Mouse (Mus musculus) heart, embryonic 13.5 days (tissue): Measurements from ENCODE around the gene Alox5. TPM values are rescaled to one million over a fixed set of nuclear protein-coding genes. Genes with fewer than 3 reads are reported as not detected.
A peak's percentile ranks its signal among the peaks of the same experiment; 100 is the strongest.

Experiments
- ATAC-seq: fragments of 200-750 bp; cut with Nextera tagmentation; 2 replicates; pipeline ENCODE4 v1.8.0; 2017; ENCODE audit warnings: moderate TSS enrichment; ENCODE audit not compliant: insufficient number of reproducible peaks, low FRiP score, low TSS enrichment; ENCODE audit errors: extremely low read depth
- H3K27ac ChIP-seq: fragments of 300-500 bp; sonication (generic); replicated peaks from 2 replicates; pipeline ENCODE4 v1.5.1; 2015; ENCODE audit warnings: moderate library complexity, mild to moderate bottlenecking, inconsistent platforms
- H3K27me3 ChIP-seq: fragments of 300-500 bp; sonication (generic); replicated peaks from 2 replicates; pipeline ENCODE4 v1.6.1; 2015; ENCODE audit warnings: mild to moderate bottlenecking, inconsistent platforms
- H3K36me3 ChIP-seq: fragments of 300-500 bp; sonication (generic); 2 replicates; pipeline ENCODE4 v1.6.1; 2015; ENCODE audit warnings: mild to moderate bottlenecking, inconsistent platforms
- H3K4me1 ChIP-seq: fragments of 300-500 bp; sonication (generic); 2 replicates; pipeline ENCODE4 v1.6.1; 2015; ENCODE audit warnings: inconsistent platforms
- H3K4me2 ChIP-seq: fragments of 300-500 bp; sonication (generic); 2 replicates; pipeline ENCODE4 v1.6.1; 2015; ENCODE audit warnings: inconsistent platforms, mild to moderate bottlenecking, moderate library complexity
- H3K4me3 ChIP-seq: fragments of 300-500 bp; sonication (generic); 2 replicates; pipeline ENCODE4 v1.5.1; 2015; ENCODE audit warnings: moderate library complexity, mild to moderate bottlenecking, inconsistent platforms
- H3K9ac ChIP-seq: fragments of 300-500 bp; sonication (generic); 2 replicates; pipeline ENCODE4 v1.6.1; 2015; ENCODE audit warnings: inconsistent platforms, mild to moderate bottlenecking, moderate library complexity
- H3K9me3 ChIP-seq: fragments of 300-500 bp; sonication (generic); 2 replicates; pipeline ENCODE4 v1.6.1; 2016; ENCODE audit warnings: inconsistent platforms
- WGBS: fragments of 180-500 bp; shearing (Covaris S2); methylation state at CpG from one replicate; pipeline ENCODE4 v1.1.7; 2015; ENCODE audit warnings: mixed read lengths; 5-methylcytosine and 5-hydroxymethylcytosine counted together
- polyA plus RNA-seq: library from polyadenylated mRNA; unstranded; fragments of >200 nt; fragmentation: Nextera tagmentation; extraction: Ambion mirVana; gene quantifications from 2 replicates; pipeline ENCODE4 v1.2.1, GENCODE M21; 2015

Gene Alox5
- polyA plus RNA-seq, 1 experiment from 2014 or later = 2.9 TPM

DNA sequence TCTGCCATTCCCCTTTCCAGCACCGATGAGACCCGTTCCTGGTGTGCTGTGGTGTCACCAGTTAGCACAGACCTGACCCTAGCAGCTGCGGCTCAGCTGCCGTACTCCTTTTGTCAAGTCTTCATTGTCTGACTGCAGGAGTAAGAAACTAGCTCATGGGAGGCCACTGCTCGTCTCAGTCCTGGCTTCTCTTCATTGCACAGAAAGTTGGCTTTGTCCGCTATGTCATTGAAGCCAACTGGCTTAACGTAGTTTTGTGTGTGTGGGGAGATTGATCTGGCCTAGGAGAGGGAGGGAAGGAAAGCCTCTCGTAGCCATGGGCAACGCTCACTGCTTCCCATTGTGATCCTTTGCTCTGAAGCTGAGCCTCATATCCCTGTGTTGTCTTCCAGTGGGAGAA is 55.7 kb downstream of the Alox5 start:
- 93% methylated on average over 9 of the region's 9 CpGs for WGBS
- H3K36me3 ChIP-seq = peaks cover 58% of the 10 kb centered on the region
- no peaks in the 10 kb centered on the region for H3K9me3 ChIP-seq
- H3K4me3 ChIP-seq = no peak overlapping the region
- ATAC-seq = no peak
- no peak overlapping the region for H3K4me2 ChIP-seq
- H3K27ac ChIP-seq = no peak overlapping the region
- no peaks in the 10 kb centered on the region for H3K4me1 ChIP-seq
- H3K9ac ChIP-seq = no peak overlapping the region
- H3K27me3 ChIP-seq = no peaks in the 10 kb centered on the region

DNA sequence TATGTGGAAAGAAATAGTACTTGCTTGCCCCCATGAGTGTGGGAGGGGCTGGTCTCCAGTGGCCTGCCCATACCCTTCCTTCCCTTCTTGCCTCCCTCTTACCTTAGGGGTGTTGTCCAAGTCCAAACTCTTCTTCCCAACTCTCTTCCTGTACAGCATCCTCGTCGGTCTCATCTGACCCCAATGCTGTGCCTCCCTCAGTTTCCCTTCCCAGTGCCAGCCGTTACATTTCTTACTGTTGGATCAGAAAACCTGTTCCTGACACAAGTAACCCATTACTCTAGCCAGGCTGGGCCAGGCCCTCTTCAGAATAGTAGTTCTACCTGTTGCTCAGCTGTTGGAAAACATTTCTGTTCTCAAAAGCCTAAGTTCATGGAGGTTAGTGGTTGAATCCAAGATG is 58.6 kb downstream of the Alox5 start:
- Histone ChIP-seq H3K27me3 (no peaks in the 10 kb centered on the region), H3K9ac (no peak overlapping the region), H3K4me2 (no peak overlapping the region), H3K9me3 (no peaks in the 10 kb centered on the region), H3K4me1 (peaks cover 11% of the 10 kb centered on the region), H3K4me3 (no peak overlapping the region), H3K36me3 (peaks cover 50% of the 10 kb centered on the region), H3K27ac (no peak overlapping the region)
- WGBS = 89% methylated on average over 3 of the region's 3 CpGs
- ATAC-seq = no peak

- H3K4me1 ChIP-seq = peaks cover 11% of the 10 kb centered on the region
- no peak; the same call in 1 of the 2 replicates for ATAC-seq
- no peak overlapping the region for H3K9ac ChIP-seq
- H3K4me2 ChIP-seq = no peak overlapping the region
- no peak overlapping the region for H3K4me3 ChIP-seq
- no peaks in the 10 kb centered on the region for H3K27me3 ChIP-seq
- 93% methylated on average over 12 of the region's 12 CpGs for WGBS
- no peak overlapping the region for H3K27ac ChIP-seq
- H3K36me3 ChIP-seq = peaks cover 46% of the 10 kb centered on the region
- no peaks in the 10 kb centered on the region for H3K9me3 ChIP-seq
Observed at GRCm38 (mm10) chr6:116401746-116402423, 59.1 kb downstream of the Alox5 start.

DNA sequence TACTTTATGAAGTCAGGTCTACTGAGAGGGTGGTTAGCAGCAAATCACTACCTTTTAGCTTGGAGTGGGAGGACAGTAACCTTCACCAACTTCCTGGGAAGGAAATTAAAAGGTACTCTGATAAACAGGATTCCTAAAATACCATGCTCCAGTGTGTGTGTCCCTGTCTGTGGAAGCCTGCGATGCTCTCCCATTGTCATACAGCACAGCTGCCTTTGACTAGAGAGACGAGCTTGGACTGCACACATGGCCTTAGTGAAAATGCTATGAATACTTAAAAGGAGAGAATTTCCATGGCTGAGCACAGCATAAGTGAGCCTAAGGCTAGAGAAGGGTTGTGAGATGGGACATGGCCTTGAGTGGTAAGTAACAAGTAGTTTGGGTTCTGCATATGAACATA is 62.8 kb downstream of the Alox5 start:
- Histone ChIP-seq H3K9me3 (no peaks in the 10 kb centered on the region), H3K9ac (no peak overlapping the region), H3K27ac (no peak overlapping the region), H3K27me3 (no peaks in the 10 kb centered on the region), H3K4me3 (no peak overlapping the region), H3K4me2 (no peak overlapping the region), H3K36me3 (peaks cover 18% of the 10 kb centered on the region), H3K4me1 (peaks cover 11% of the 10 kb centered on the region)
- 49% methylated on average over 2 of the region's 2 CpGs for WGBS
- no peak for ATAC-seq

DNA sequence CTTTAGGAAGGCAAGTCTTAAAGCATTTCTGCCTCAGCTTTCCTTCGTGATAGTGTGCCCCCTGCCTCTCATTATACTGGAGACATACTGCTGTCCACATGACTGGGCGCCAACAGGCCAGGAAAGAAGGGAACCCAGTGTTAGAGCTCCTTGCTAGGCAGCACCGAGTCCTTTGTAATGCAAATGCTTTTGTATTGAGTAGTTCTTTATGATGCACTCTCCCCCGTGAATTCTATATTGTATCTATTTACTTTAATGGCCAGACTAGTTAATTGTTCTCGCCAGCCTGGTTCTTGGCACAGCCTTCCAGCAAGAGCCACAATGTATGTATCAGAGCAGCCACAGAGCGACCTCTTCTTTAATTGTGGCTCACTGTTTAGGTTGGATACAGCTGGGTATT is 63.4 kb downstream of the Alox5 start:
- no peak for ATAC-seq
- Histone ChIP-seq H3K9me3 (no peaks in the 10 kb centered on the region), H3K4me2 (no peak overlapping the region), H3K4me1 (peaks cover 11% of the 10 kb centered on the region), H3K4me3 (no peak overlapping the region), H3K27ac (no peak overlapping the region), H3K36me3 (peaks cover 15% of the 10 kb centered on the region), H3K27me3 (no peaks in the 10 kb centered on the region), H3K9ac (no peak overlapping the region)
- 80% methylated on average over 6 of the region's 6 CpGs for WGBS

DNA sequence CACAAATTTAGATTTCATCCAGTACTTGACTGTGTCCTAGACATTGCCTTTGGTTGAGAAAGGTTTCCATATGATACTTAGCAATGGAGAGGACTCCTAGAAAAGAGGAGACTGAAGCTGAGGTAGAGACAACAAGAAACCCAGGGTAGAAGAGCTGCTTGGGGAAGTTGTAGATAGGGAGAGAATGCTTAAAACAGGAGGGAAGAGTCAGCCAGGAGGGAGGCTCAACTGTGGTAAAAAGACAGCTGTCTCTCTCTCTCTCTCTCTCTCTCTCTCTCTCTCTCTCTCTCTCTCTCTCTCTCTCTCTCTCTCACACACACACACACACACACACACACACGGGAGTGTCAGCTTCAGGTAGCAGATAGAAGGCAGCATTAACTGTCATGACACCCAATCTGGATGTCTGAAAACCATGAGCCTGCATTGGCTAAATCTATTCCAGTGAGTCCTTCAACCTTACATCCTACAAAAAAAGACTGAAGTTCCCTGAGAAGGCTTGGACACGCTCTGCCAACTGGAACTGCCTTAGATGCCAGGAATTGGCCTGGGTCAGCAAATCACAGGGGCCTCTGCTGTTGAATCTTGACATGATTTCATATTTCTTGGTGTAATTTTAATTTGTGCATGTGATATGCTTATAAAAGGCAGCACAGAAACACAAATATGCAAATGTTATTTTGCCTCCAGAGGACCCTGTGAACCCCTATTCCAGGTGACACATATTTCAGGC is 65.9 kb downstream of the Alox5 start:
- Histone ChIP-seq H3K9me3 (no peaks in the 10 kb centered on the region), H3K36me3 (no peaks in the 10 kb centered on the region), H3K4me2 (no peak overlapping the region), H3K9ac (no peak overlapping the region), H3K27me3 (no peaks in the 10 kb centered on the region), H3K27ac (no peak overlapping the region), H3K4me1 (peaks cover 11% of the 10 kb centered on the region), H3K4me3 (no peak overlapping the region)
- 95% methylated on average over 2 of the region's 2 CpGs for WGBS
- ATAC-seq = no peak

- no peak overlapping the region for H3K4me2 ChIP-seq
- H3K9ac ChIP-seq = no peak overlapping the region
- H3K9me3 ChIP-seq = no peaks in the 10 kb centered on the region
- H3K4me1 ChIP-seq = peaks cover 12% of the 10 kb centered on the region
- no peak overlapping the region for H3K4me3 ChIP-seq
- no peaks in the 10 kb centered on the region for H3K27me3 ChIP-seq
- no peaks in the 10 kb centered on the region for H3K36me3 ChIP-seq
- H3K27ac ChIP-seq = no peak overlapping the region
- ATAC-seq = no peak
Observed at GRCm38 (mm10) chr6:116389481-116389880, 71.5 kb downstream of the Alox5 start.

GRCm38 (mm10) chr6:116388068-116388467 is 72.9 kb downstream of the Alox5 start:
- no peaks in the 10 kb centered on the region for H3K9me3 ChIP-seq
- H3K4me2 ChIP-seq = no peak overlapping the region
- H3K4me1 ChIP-seq = peaks cover 22% of the 10 kb centered on the region
- no peak overlapping the region for H3K4me3 ChIP-seq
- no peak overlapping the region for H3K9ac ChIP-seq
- no peak overlapping the region for H3K27ac ChIP-seq
- 93% methylated on average over 1 of the region's 1 CpGs for WGBS
- ATAC-seq = no peak
- no peaks in the 10 kb centered on the region for H3K27me3 ChIP-seq
- no peaks in the 10 kb centered on the region for H3K36me3 ChIP-seq

GRCm38 (mm10) chr6:116386506-116386905 is 74.5 kb downstream of the Alox5 start:
- no peak overlapping the region for H3K9ac ChIP-seq
- no peak overlapping the region for H3K4me2 ChIP-seq
- no peaks in the 10 kb centered on the region for H3K27me3 ChIP-seq
- H3K4me3 ChIP-seq = no peak overlapping the region
- no peaks in the 10 kb centered on the region for H3K9me3 ChIP-seq
- 87% methylated on average over 3 of the region's 3 CpGs for WGBS
- H3K36me3 ChIP-seq = no peaks in the 10 kb centered on the region
- H3K4me1 ChIP-seq = peaks cover 23% of the 10 kb centered on the region
- no peak for ATAC-seq
- H3K27ac ChIP-seq = no peak overlapping the region

DNA sequence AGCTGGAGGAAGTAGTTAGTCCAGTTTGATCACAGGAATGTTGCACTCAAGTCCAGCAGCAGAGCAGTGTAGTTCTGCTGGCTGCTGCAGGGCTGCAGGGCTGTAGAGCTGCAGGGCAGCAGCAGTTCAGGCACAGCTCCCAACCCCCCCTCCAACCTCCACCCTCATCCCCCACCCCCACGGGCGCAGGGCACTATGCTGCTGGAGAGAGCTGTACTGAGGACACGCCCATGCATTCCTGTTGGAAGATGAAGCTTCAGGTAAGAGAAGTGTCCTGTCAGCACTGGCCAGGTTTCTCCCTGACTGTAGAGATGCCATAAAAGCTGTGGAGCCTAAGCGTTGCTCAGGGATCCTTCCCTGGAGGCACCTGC is 74.9 kb downstream of the Alox5 start:
- WGBS = 35% methylated on average over 4 of the region's 4 CpGs
- Histone ChIP-seq H3K4me2 (0 out of 2 replicates have a peak overlapping the region, but pooled peaks have one; percentile 9), H3K36me3 (no peaks in the 10 kb centered on the region), H3K4me1 (peaks cover 23% of the 10 kb centered on the region), H3K27ac (no peak overlapping the region), H3K27me3 (no peaks in the 10 kb centered on the region), H3K9me3 (no peaks in the 10 kb centered on the region), H3K4me3 (no peak overlapping the region), H3K9ac (no peak overlapping the region)
- no peak for ATAC-seq

- Histone ChIP-seq H3K9ac (no peak overlapping the region), H3K4me2 (0 out of 2 replicates have a peak overlapping the region, but pooled peaks have one; percentile 9), H3K4me3 (no peak overlapping the region), H3K36me3 (no peaks in the 10 kb centered on the region), H3K27ac (no peak overlapping the region), H3K9me3 (no peaks in the 10 kb centered on the region), H3K27me3 (no peaks in the 10 kb centered on the region), H3K4me1 (peaks cover 23% of the 10 kb centered on the region)
- 23% methylated on average over 5 of the region's 5 CpGs for WGBS
- no peak for ATAC-seq
Observed at GRCm38 (mm10) chr6:116385194-116386044, 75.6 kb downstream of the Alox5 start.
